Mouse (Mus musculus) hindbrain, embryonic 13.5 days (tissue): ENCODE measurements at regions not wholly inside any gene's neighbourhood (a gene's known extent, or its start where the extent isn't known, plus 50 kb on each side); places are given as distances from the start of the nearest gene placed in this dataset.

Experiments used
- ATAC-seq: fragments of 200-750 bp; cut with Nextera tagmentation; 2 replicates; pipeline ENCODE4 v1.8.0; 2017; ENCODE audit warnings: moderate TSS enrichment; ENCODE audit not compliant: low FRiP score
- H3K27ac ChIP-seq: fragments of 300-500 bp; sonication (generic); 2 replicates; pipeline ENCODE4 v1.5.1; 2015; ENCODE audit warnings: inconsistent platforms, mild to moderate bottlenecking, moderate library complexity
- H3K27me3 ChIP-seq: fragments of 300-500 bp; sonication (generic); 2 replicates; pipeline ENCODE4 v1.6.1; 2015; ENCODE audit warnings: mild to moderate bottlenecking, inconsistent platforms
- H3K36me3 ChIP-seq: fragments of 300-500 bp; sonication (generic); 2 replicates; pipeline ENCODE4 v1.6.1; 2015; ENCODE audit warnings: mild to moderate bottlenecking, inconsistent platforms
- H3K4me1 ChIP-seq: fragments of 300-500 bp; sonication (generic); replicated peaks from 2 replicates; pipeline ENCODE4 v1.6.1; 2015; ENCODE audit warnings: inconsistent platforms
- H3K4me2 ChIP-seq: fragments of 300-500 bp; sonication (generic); 2 replicates; pipeline ENCODE4 v1.6.1; 2015; ENCODE audit warnings: inconsistent platforms, mild to moderate bottlenecking, moderate library complexity
- H3K4me3 ChIP-seq: fragments of 300-500 bp; sonication (generic); 2 replicates; pipeline ENCODE4 v1.5.1; 2015; ENCODE audit warnings: mild to moderate bottlenecking, inconsistent platforms
- H3K9ac ChIP-seq: fragments of 300-500 bp; sonication (generic); 2 replicates; pipeline ENCODE4 v1.6.1; 2015; ENCODE audit warnings: mild to moderate bottlenecking, inconsistent platforms
- H3K9me3 ChIP-seq: fragments of 300-500 bp; sonication (generic); 2 replicates; pipeline ENCODE4 v1.6.1; 2016; ENCODE audit warnings: inconsistent platforms
- WGBS: fragments of 180-500 bp; shearing (Covaris S2); methylation state at CpG from one replicate; pipeline ENCODE4 v1.1.7; 2015; 5-methylcytosine and 5-hydroxymethylcytosine counted together

DNA sequence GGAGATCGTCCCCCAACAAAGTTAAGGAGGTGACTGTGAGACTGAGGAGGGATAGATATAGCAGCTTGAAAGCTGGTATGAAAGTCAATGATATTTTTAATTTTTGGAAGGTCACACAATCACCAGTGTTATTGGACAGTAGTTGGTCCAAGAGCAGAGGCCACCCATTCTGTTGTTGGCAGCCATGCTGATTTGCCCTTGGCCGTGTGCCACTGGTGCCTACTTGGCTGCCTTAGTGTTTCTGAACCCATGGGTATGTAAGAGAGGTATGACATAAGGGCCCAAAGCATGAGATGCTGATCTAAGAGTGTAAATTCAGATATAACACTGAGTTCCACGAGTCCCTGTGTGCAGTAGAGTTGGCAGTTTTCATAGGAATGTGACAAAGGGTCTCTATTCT lies 153.7 kb downstream of the Pax1 start:
- WGBS: 76% methylated on average over 3 of the region's 3 CpGs

DNA sequence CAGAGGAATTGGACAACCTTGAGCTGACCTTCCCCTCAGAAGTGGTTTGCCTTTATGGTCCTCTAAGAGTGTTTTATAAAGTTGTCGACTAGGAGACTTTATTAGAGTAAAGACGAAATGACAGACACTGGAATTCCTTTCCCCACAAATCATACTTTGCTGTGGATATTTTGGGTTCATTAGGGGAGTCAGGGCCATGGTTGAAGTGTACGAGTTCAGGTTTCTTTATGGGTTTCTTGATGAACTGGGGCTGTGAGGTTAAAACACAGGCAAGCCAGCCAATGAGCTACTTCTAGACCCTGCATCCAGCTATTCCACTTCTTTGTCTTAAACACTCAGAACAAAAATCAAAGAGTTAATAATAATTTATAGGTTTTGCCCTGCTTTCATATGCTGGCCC lies 153.0 kb downstream of the Pax1 start:
- no peaks in the 10 kb centered on the region for H3K4me1 ChIP-seq
- no peak for ATAC-seq
- H3K9me3 ChIP-seq: no peaks in the 10 kb centered on the region
- H3K4me2 ChIP-seq: no peak overlapping the region
- H3K27ac ChIP-seq: no peak overlapping the region
- H3K9ac ChIP-seq: no peak overlapping the region
- no peaks in the 10 kb centered on the region for H3K36me3 ChIP-seq
- H3K4me3 ChIP-seq: no peak overlapping the region
- WGBS: 94% methylated on average over 3 of the region's 3 CpGs
- H3K27me3 ChIP-seq: no peaks in the 10 kb centered on the region

More for the DNA sequence above, 153.7 kb downstream of the Pax1 start:
- no peaks in the 10 kb centered on the region for H3K36me3 ChIP-seq
- no peak overlapping the region for H3K4me2 ChIP-seq
- no peak overlapping the region for H3K4me3 ChIP-seq
- no peak overlapping the region for H3K9ac ChIP-seq
- H3K27me3 ChIP-seq: no peaks in the 10 kb centered on the region
- H3K27ac ChIP-seq: no peak overlapping the region
- H3K9me3 ChIP-seq: no peaks in the 10 kb centered on the region
- no peak for ATAC-seq
- no peaks in the 10 kb centered on the region for H3K4me1 ChIP-seq

DNA sequence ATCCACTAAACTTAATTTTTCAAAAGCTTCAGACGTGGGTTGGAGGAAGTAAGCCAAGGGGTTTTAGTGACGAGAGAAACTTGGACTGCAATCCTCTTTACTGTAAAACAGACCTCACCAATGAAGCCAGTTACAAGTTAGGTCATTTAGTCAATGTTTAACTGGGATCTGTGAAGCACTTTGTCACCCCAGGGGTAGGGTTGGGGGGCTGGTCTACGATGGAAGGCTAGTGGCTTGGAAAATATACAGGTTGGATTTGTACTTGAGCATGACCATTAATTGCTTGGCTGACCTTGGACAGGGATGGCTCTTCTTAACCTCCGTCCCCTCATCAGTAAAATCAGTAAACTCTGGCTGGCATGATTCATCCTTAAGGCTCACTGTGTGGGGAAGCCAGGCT lies 142.2 kb downstream of the Pax1 start:
- Histone ChIP-seq H3K27ac (no peak overlapping the region), H3K27me3 (no peaks in the 10 kb centered on the region), H3K9ac (no peak overlapping the region), H3K36me3 (no peaks in the 10 kb centered on the region), H3K4me2 (no peak overlapping the region), H3K4me1 (no peaks in the 10 kb centered on the region), H3K9me3 (no peaks in the 10 kb centered on the region), H3K4me3 (no peak overlapping the region)
- WGBS: 83% methylated on average over 4 of the region's 4 CpGs
- no peak for ATAC-seq

GRCm38 (mm10) chr2:147498731-147499130 lies 137.0 kb downstream of the Pax1 start:
- no peak overlapping the region for H3K9ac ChIP-seq
- H3K36me3 ChIP-seq: no peaks in the 10 kb centered on the region
- H3K9me3 ChIP-seq: no peaks in the 10 kb centered on the region
- H3K4me2 ChIP-seq: no peak overlapping the region
- H3K27ac ChIP-seq: no peak overlapping the region
- no peaks in the 10 kb centered on the region for H3K27me3 ChIP-seq
- 98% methylated on average over 1 of the region's 1 CpGs for WGBS
- no peak overlapping the region for H3K4me3 ChIP-seq
- no peaks in the 10 kb centered on the region for H3K4me1 ChIP-seq
- ATAC-seq: no peak

DNA sequence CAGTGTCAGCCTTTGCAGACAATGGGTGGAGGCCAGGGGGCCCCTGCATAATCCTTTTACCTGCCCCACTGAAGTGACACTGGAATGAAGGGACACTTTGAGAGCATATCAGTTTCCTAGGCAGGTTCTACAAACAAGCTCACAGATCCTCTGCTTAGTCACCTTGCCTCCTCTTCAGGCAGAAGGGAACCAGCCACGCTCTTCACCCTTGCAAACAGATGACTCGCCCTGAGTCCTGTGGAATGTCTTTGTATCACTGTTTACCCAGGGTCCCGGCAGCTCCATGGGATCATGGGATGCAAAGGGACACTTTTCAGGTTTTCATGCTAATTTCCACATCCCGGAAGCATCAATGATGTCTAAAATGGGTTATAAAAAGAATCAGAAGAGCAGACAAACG lies 94.2 kb downstream of the Pax1 start:
- Histone ChIP-seq H3K36me3 (no peaks in the 10 kb centered on the region), H3K27ac (no peak overlapping the region), H3K4me3 (no peak overlapping the region), H3K27me3 (no peaks in the 10 kb centered on the region), H3K4me1 (peaks cover 13% of the 10 kb centered on the region), H3K9me3 (no peaks in the 10 kb centered on the region), H3K9ac (no peak overlapping the region), H3K4me2 (no peak overlapping the region)
- no peak for ATAC-seq
- WGBS: 62% methylated on average over 5 of the region's 5 CpGs

- Histone ChIP-seq H3K9me3 (no peaks in the 10 kb centered on the region), H3K4me3 (peak overlapping the region; percentile 31), H3K4me1 (peaks cover 13% of the 10 kb centered on the region), H3K36me3 (no peaks in the 10 kb centered on the region), H3K4me2 (peak overlapping the region; percentile 51), H3K27me3 (no peaks in the 10 kb centered on the region), H3K9ac (peak overlapping the region; percentile 63), H3K27ac (peak overlapping the region; percentile 74)
- peak; percentile 94 for ATAC-seq
- 17% methylated on average over 18 of the region's 18 CpGs for WGBS
Measured at GRCm38 (mm10) chr2:147454362-147455257, 92.9 kb downstream of the Pax1 start.
